29 mouse cellular contexts compared by ENCODE assay signal in the genomic region with DNA sequence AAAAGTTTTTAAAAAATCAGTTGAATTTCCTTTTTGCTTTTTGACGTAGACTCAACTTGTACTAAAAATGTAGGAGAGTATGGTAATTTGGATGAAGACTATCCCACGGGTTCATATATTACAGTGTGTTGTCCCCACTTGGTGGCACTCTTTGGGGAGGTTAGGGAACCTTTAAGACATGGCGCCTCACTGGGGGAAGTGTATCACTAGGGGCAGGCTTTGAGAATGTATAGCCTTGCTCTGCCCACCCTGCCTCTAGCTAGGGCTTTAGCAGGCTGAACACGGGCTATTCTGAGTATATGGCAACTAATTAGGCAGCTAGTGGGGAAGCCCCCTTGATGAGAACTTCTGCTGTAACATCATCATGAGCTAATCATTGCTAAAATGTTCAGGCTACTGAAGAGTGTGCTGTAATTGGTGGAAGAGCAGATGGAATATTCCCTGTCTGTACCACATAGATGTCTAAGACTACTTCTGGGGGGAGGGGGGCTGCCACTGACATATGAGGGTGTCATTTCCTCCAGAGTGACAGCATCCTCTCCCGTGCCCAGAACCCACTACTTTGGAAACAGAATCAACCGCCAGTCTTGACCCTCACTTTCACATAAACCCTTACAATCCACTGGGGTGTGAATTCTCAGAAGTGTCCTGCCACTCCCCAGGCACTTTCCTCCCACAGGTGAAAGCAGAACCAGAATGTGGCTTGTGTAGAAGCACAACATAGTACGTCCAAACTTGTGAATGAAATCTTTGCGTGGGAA. TPM values are rescaled to one million over a fixed set of nuclear protein-coding genes. Genes with fewer than 3 reads are reported as not detected.
A peak's percentile ranks its signal among the peaks of the same experiment; 100 is the strongest.
DNase-seq lines count a peak whose midpoint lies in the region; ATAC-seq and TF ChIP-seq lines count a peak whose summit lies in the region.
"Had no signal": no experiment of that assay in that cellular context is flagged by ENCODE, and none has a peak within 500 bp of the region (broad histone marks: within the 10 kb centered on the region; RNA-seq: fewer than 3 reads in every experiment).

No protein-coding gene starts in this region.

- 80% methylated on average over 8 of the region's 8 CpGs for WGBS in forebrain, postnatal 0 days
- WGBS in forebrain, embryonic 13.5 days = 81% methylated on average over 8 of the region's 8 CpGs
- 85% methylated on average over 8 of the region's 8 CpGs for WGBS in thymus, adult 2 months
- 82% methylated on average over 8 of the region's 8 CpGs for WGBS in limb, embryonic 10.5 days

- no peaks in the 10 kb centered on the region for H3K36me3 ChIP-seq in forebrain, postnatal 0 days (ENCODE audit: insufficient read depth)
- H3K36me3 ChIP-seq in forebrain, embryonic 13.5 days (ENCODE audit: poor library complexity, severe bottlenecking) = no peaks in the 10 kb centered on the region
- H3K36me3 ChIP-seq in thymus, adult 2 months (ENCODE audit: control insufficient read depth, insufficient read depth, low read length) = no peaks in the 10 kb centered on the region
- no peaks in the 10 kb centered on the region for H3K36me3 ChIP-seq in limb, embryonic 10.5 days
- H3K36me3 ChIP-seq: forebrain, embryonic 10.5 days; heart, embryonic 13.5 days; hindbrain, embryonic 12.5 days; limb, embryonic 12.5 days; liver, embryonic 12.5 days; midbrain, embryonic 15.5 days had no signal

- H3K9ac ChIP-seq in forebrain, postnatal 0 days = no peak overlapping the region
- H3K9ac ChIP-seq in forebrain, embryonic 13.5 days = no peak overlapping the region
- H3K9ac ChIP-seq: heart, embryonic 13.5 days; hindbrain, embryonic 12.5 days; limb, embryonic 12.5 days; liver, embryonic 12.5 days; midbrain, embryonic 15.5 days; neural tube, embryonic 13.5 days had no signal

- H3K4me1 ChIP-seq in forebrain, postnatal 0 days (ENCODE audit: insufficient read depth) = no peaks in the 10 kb centered on the region
- H3K4me1 ChIP-seq in forebrain, embryonic 13.5 days = no peaks in the 10 kb centered on the region
- H3K4me1 ChIP-seq in thymus, adult 2 months (replicated peaks; ENCODE audit: control insufficient read depth, insufficient read depth, low read length) = no peaks in the 10 kb centered on the region
- no peaks in the 10 kb centered on the region; the same call in 1 of the 2 replicates for H3K4me1 ChIP-seq in limb, embryonic 10.5 days
- H3K4me1 ChIP-seq: heart, embryonic 13.5 days; hindbrain, embryonic 12.5 days; limb, embryonic 12.5 days; liver, embryonic 12.5 days; midbrain, embryonic 15.5 days had no signal

- no peaks in the 10 kb centered on the region for H3K27me3 ChIP-seq in forebrain, postnatal 0 days (ENCODE audit: insufficient read depth, low read length)
- no peaks in the 10 kb centered on the region for H3K27me3 ChIP-seq in forebrain, embryonic 13.5 days
- H3K27me3 ChIP-seq in thymus, adult 2 months (ENCODE audit: control insufficient read depth, insufficient read depth, low read length) = no peaks in the 10 kb centered on the region
- H3K27me3 ChIP-seq in limb, embryonic 10.5 days (ENCODE audit: low read depth, poor library complexity, severe bottlenecking) = no peaks in the 10 kb centered on the region
- H3K27me3 ChIP-seq: heart, embryonic 13.5 days; hindbrain, embryonic 12.5 days; limb, embryonic 12.5 days; liver, embryonic 12.5 days; midbrain, embryonic 15.5 days; neural tube, embryonic 13.5 days had no signal

- H3K27ac ChIP-seq in forebrain, postnatal 0 days (ENCODE audit: low read depth, low read length) = no peak overlapping the region
- no peak overlapping the region for H3K27ac ChIP-seq in forebrain, embryonic 13.5 days
- no peak overlapping the region for H3K27ac ChIP-seq in thymus, adult 2 months (ENCODE audit: control insufficient read depth, insufficient read depth, low read length)
- H3K27ac ChIP-seq in limb, embryonic 10.5 days = no peak overlapping the region
- H3K27ac ChIP-seq: forebrain, embryonic 10.5 days; gastrocnemius, adult 2 months; heart, embryonic 13.5 days; hindbrain, embryonic 12.5 days; limb, embryonic 12.5 days; liver, embryonic 12.5 days; midbrain, embryonic 15.5 days; neural tube, embryonic 13.5 days had no signal

- peak; percentile 23; the same call in 1 of the 2 replicates for ATAC-seq in forebrain, postnatal 0 days
- no peak for ATAC-seq in forebrain, embryonic 13.5 days
- ATAC-seq: liver, embryonic 12.5 days; midbrain, embryonic 15.5 days had no signal

- no peak for DNase-seq in forebrain, postnatal 0 days
- peak; percentile 37 for DNase-seq in thymus, adult 2 months
- no peak for DNase-seq in thymus, adult 18-20 months
- DNase-seq in limb, embryonic 10.5 days (ENCODE audit: low spot score) = peak; percentile 20
- peak; percentile 28 to 47 for DNase-seq in thymus, postnatal 36 days
- no peak for DNase-seq in gastrocnemius, postnatal 14 days
- no peak for DNase-seq in spleen, postnatal 10 days (ENCODE audit: low spot score in 2 of 2)
- DNase-seq: adrenal gland, postnatal 14 days; cerebellum, adult 9-10 months; gastrocnemius, adult 2 months; heart, postnatal 14 days; kidney, adult 2 months; kidney, postnatal 10 days; lung, adult 2 months; retina, postnatal 1 day; right cerebral cortex, postnatal 25 days; spleen, adult 18-20 months had no signal

- no peaks in the 10 kb centered on the region for H3K9me3 ChIP-seq in forebrain, postnatal 0 days (ENCODE audit: low read length)
- no peaks in the 10 kb centered on the region for H3K9me3 ChIP-seq in forebrain, embryonic 13.5 days (replicated peaks)
- H3K9me3 ChIP-seq in limb, embryonic 10.5 days (replicated peaks) = no peaks in the 10 kb centered on the region
- H3K9me3 ChIP-seq: forebrain, embryonic 10.5 days; heart, embryonic 13.5 days; hindbrain, embryonic 12.5 days; limb, embryonic 12.5 days; liver, embryonic 12.5 days; megakaryocyte, embryonic 14.5 days; midbrain, embryonic 15.5 days; neural tube, embryonic 13.5 days had no signal

- no peak overlapping the region for H3K4me2 ChIP-seq in forebrain, postnatal 0 days (ENCODE audit: low read depth)
- no peak overlapping the region for H3K4me2 ChIP-seq in forebrain, embryonic 13.5 days
- H3K4me2 ChIP-seq: heart, embryonic 13.5 days; hindbrain, embryonic 12.5 days; limb, embryonic 12.5 days; liver, embryonic 12.5 days; midbrain, embryonic 15.5 days; neural tube, embryonic 13.5 days had no signal

- no peak for TF ChIP-seq CTCF in forebrain, postnatal 0 days (IDR thresholded peaks at IDR 0.05; ENCODE audit: low read depth)
- no peak for TF ChIP-seq CTCF in thymus, adult 2 months (IDR thresholded peaks at IDR 0.05; ENCODE audit: borderline replicate concordance, control insufficient read depth, extremely low read depth, insufficient read depth, low read length, poor library complexity)

- TF ChIP-seq POLR2A in thymus, adult 2 months (IDR thresholded peaks at IDR 0.05; ENCODE audit: control insufficient read depth, extremely low read depth, insufficient read depth, low read length, poor library complexity) = no peak

- no peak overlapping the region for H3K4me3 ChIP-seq in forebrain, postnatal 0 days (ENCODE audit: low read depth, low read length)
- H3K4me3 ChIP-seq in forebrain, embryonic 13.5 days = no peak overlapping the region
- no peak overlapping the region for H3K4me3 ChIP-seq in thymus, adult 2 months (ENCODE audit: control insufficient read depth, insufficient read depth, low read length)
- no peak overlapping the region for H3K4me3 ChIP-seq in limb, embryonic 10.5 days
- H3K4me3 ChIP-seq: forebrain, embryonic 10.5 days; gastrocnemius, adult 2 months; heart, embryonic 13.5 days; hindbrain, embryonic 12.5 days; limb, embryonic 12.5 days; liver, embryonic 12.5 days; megakaryocyte, embryonic 14.5 days; midbrain, embryonic 15.5 days; neural tube, embryonic 13.5 days had no signal

- intact Hi-C loops in gastrocnemius, postnatal 14 days (cut with DNase I; ENCODE audit: low total_unique reads) = no loop called here

RNA-seq across cellular contexts. Expression of gene Sult6b2, which starts 43.8 kb away (rescaled TPM):
- 0.05 and 0.15 TPM in 2 replicates for total RNA-seq in forebrain, postnatal 0 days (2014; rRNA removed)
- polyA plus RNA-seq in forebrain, postnatal 0 days (2015; fragmentation: Nextera tagmentation; extraction: Ambion mirVana) = 0.12 and 0.24 TPM in 2 replicates
- not detected in 2 replicates for polyA plus RNA-seq in forebrain, embryonic 13.5 days (2015; fragmentation: Nextera tagmentation; extraction: Ambion mirVana)
- polyA plus RNA-seq in thymus, adult 2 months (2012; rRNA removed) = 0.08 TPM in 1 of 2 replicates, not detected in the other
- not detected in 2 replicates for polyA plus RNA-seq in limb, embryonic 10.5 days (2016; fragmentation: Nextera tagmentation; extraction: Ambion mirVana)
- total RNA-seq in gastrocnemius, postnatal 14 days (2021) = not detected
- total RNA-seq: adrenal gland, postnatal 14 days; gastrocnemius, adult 2 months; heart, postnatal 14 days; MEL had no signal
- polyA plus RNA-seq: embryonic facial prominence, embryonic 11.5 days; gonadal fat pad, adult 2 months; hindbrain, embryonic 12.5 days; kidney, adult 2 months; limb, embryonic 12.5 days; liver, embryonic 12.5 days; lung, adult 2 months had no signal

Comparison
In these comparisons a context has a peak if more than half of its experiments do, and no peak if none do; other contexts are left out.
1. DNase-seq: peak in thymus, adult 2 months (single experiment), limb, embryonic 10.5 days (single experiment) and thymus, postnatal 36 days (2 of 2); none in forebrain, postnatal 0 days (single experiment), thymus, adult 18-20 months (0 of 2), gastrocnemius, postnatal 14 days (single experiment) and spleen, postnatal 10 days (0 of 2).